Mouse (Mus musculus) cerebral cortex, adult 2 months (tissue): ENCODE results near the gene Gkap1.

ENCODE experiments used
- WGBS: fragments of 180-500 bp; shearing (Covaris S2); methylation state at CpG from one replicate; pipeline ENCODE4 v1.1.7; 2018; 5-methylcytosine and 5-hydroxymethylcytosine counted together

Gene Gkap1

DNA sequence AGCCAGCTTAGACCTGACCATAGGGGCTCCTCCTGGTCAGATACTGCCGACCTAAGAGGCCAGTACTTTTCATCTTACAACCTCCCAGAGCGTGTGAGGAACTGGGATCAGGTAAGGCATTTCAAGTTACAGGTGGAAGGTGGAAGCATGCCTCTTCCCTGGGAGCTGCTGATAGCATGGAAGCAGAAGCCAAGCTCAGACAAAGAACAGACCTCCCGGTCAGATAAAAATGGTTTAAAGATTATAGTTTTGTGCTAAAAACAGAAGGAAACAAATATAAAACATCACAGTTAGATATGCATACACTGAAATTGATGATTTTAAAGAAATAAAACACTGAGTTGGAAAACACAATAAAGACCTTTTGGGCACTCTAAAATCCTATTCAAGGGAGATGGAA lies 8.6 kb downstream of the Gkap1 start:
- WGBS, result 89% methylated on average over 3 of the region's 3 CpGs

GRCm38 (mm10) chr13:58263546-58263945 lies 12.0 kb downstream of the Gkap1 start:
- WGBS, result 90% methylated on average over 8 of the region's 8 CpGs

DNA sequence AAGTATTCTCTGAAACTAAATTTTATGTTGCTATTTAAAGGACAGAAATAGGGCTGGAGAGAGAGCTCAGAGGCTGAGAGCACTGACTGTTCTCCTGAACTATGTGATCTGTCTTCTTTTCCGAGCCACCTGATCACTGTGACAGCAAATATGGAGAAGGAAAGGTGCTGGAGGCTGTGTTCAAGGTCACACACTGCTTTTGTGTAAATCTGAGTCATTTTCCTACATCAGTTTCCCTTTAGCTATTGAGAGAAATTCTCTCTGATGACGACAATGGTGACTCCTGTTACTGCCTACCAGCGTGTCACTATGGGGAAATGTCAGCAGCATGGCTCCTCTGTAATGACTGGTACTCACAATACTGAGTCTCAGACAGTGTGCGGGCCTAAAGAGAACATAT lies 13.8 kb downstream of the Gkap1 start:
- WGBS, result 87% methylated on average over 4 of the region's 4 CpGs

DNA sequence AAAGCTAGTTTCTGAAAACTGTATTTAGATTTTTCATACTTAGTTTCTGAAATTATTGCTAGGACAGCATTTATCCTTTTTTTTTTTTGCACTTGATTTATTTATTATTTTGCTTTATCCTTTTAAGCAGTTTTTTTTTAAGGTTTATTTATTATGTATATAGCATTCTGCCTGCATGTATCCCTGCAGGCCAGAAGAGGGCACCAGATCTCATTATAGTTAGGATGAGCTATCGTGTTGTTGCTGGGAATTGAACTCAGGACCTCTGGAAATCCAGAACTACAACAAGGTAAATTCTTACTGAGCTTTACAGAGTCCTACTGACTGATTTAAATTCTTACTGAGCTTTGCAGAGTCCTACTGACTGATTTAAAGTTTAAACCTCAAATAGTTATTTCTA lies 22.2 kb downstream of the Gkap1 start:
- 94% methylated on average over 1 of the region's 1 CpGs for WGBS

DNA sequence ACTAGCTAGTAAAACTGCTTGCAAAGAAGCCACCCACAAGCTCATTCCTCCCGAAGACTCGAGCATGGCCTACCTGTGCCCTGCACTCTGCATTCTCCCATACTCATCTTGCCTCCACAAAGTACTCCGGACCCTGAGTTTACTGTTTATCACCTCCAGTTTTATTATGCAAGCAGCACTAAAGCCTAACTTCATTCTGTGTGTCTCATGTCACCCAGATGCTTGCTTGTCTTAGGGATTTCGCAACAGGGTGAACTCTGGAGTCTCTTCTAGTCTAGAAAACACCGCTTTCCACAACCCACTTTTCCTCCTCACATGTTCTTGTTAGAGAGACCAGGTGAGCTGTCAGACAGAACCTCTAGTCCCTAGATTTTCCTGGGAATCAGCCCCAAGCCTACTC lies 26.5 kb downstream of the Gkap1 start:
- WGBS, result 98% methylated on average over 5 of the region's 5 CpGs

DNA sequence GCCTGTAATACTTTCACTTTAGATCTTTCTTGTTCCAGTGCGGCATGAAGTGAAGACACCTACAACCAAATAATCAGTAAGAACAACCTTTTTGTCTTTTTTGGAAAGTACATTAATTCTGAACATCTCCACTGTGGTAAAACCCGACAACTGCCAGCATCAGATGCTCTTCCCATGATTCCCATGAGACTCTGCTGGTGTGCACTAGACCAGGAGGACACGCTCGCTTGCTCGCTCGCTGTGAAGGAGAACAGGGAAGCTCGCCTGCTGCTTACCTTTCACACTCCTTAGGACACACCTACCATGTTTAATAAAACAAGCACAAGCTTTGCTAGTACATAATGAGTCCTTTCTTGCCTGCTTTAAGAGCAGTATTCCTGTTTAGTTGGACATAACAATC lies 39.0 kb downstream of the Gkap1 start:
- WGBS, result 96% methylated on average over 7 of the region's 7 CpGs

GRCm38 (mm10) chr13:58232611-58233010 lies 42.9 kb downstream of the Gkap1 start:
- 52% methylated on average over 5 of the region's 5 CpGs for WGBS

DNA sequence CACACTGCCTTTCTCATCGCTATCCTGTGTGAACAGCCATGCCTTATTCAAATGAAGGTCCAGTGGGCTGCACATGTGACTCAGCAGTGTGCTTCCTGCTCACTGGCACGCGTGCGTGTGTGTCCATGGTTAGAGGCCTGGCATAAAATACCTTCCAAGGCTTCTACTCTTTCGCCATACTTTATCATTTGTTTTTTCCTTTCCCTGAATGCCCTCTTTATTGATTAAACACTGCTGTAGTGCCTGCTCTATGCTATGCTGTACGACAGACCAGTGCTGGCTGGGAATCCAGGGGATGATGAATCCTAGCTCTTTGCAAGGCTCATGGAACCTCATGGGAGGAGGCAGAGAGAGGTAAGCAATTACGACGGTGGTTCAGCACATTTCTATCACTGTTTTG lies 43.4 kb downstream of the Gkap1 start:
- 87% methylated on average over 8 of the region's 8 CpGs for WGBS

DNA sequence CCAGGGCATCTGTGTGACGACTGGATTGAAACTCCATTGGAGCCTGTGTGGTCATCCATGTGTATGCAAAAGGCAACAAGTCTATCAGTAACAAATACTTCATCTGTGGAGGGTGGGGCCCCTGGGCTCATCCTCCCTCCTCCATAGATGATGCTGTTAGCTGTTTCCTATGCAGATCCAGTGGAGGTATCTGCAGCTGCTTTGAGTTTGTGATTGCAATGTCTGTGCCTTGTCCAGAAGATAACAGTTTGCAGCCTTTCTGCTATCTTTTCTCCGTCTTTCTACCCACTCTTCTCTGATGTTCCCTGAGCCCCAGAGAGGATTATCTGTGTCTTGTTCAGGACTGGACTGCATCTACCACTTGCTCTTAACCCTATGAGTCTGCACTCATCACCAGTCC lies 46.9 kb downstream of the Gkap1 start:
- 89% methylated on average over 2 of the region's 2 CpGs for WGBS

DNA sequence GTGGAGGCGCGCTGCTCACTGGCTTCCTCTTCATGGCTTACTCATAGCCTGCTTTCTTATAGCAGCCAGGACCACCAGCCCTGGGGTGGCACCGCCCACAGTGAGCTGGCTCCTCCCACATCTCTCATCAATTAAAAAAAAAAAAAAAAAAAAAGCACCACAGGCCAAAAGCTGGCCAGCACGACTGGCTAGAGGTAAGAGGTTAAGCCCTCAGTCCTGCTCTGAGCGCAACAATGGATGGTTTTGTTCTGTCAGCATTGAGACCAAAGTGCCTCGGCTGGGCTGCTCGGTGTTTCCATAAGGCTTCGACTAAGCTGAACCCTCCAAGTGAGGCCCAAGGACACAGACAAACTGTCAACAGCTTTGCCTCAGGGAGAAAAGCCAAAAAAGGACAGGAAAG lies 49.8 kb downstream of the Gkap1 start:
- WGBS, result 71% methylated on average over 8 of the region's 8 CpGs

- WGBS, result 56% methylated on average over 3 of the region's 3 CpGs
These were observed 55.3 kb downstream of the Gkap1 start for GRCm38 (mm10) chr13:58220206-58220605.

DNA sequence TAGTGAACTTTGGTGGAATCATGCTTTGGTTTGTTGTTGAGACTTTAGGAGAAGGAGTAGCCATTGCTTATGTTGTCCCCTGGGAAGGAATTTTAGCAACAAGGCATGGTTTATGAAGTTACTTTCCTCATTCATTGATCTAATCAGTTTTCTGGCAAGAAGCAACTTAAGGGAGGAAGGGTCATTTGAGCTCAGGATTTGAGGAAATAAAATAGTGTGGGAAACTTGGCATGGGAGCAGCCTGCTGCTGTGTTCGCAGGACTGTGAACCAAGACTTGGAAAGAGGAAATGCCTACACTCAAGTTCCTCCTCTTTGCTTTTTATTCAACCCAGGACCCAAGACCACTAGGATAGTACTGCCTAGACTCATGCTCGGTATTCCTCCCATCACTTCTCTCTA lies 58.0 kb downstream of the Gkap1 start:
- 89% methylated on average over 2 of the region's 2 CpGs for WGBS

GRCm38 (mm10) chr13:58216395-58216794 lies 59.1 kb downstream of the Gkap1 start:
- 70% methylated on average over 9 of the region's 9 CpGs for WGBS

GRCm38 (mm10) chr13:58215592-58216341 lies 59.7 kb downstream of the Gkap1 start, which contains the start of gene Ubqln1:
TSS of gene Ubqln1 (minus strand) at chr13:58215653.
- under 1% methylated on average over 62 of the region's 62 CpGs for WGBS

GRCm38 (mm10) chr13:58215253-58215591 lies 60.3 kb downstream of the Gkap1 start:
- under 1% methylated on average over 48 of the region's 48 CpGs for WGBS

DNA sequence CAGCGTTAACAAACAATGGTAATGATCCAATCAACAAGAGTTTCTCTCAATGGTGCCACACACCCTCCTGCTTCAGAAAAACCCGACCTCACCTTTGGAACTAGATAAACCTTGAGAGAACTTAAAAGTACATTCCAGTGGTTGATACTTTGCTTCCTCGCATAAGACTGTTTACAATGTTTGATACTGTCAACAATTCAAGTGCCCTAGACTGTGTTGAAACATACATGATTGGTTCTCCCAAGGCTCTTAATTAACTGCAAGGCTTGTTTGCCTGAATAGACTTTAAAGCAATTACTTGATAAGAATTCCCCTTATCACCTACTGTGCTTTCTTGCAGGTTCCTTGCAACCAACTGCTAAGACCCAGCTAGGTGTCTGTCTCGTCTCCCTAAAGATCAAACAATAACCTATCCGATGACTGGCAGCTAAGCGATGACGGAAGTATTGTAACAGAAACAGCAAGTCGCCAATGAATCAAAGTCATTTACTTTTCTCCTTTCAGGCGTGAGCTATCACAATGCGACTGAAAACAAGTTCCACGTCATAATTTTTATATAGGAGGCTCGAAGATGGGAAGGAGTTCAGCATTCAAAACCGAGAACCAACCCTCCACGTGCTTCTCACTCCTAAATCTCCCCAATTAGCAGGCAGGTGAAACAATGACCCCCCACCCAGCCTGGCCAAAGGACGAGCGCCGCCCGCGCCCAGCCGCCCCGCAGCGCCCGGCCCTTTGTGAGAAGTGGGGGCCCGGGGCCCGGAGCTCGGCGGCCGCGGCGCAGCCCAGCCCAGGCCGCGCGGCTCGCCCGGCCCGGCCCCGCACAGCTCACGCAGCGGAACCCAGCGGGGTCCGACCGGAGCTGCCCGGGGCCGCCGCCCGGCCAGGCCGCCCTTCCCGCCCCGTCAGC lies 60.9 kb downstream of the Gkap1 start:
- WGBS, result 1% methylated on average over 49 of the region's 49 CpGs

DNA sequence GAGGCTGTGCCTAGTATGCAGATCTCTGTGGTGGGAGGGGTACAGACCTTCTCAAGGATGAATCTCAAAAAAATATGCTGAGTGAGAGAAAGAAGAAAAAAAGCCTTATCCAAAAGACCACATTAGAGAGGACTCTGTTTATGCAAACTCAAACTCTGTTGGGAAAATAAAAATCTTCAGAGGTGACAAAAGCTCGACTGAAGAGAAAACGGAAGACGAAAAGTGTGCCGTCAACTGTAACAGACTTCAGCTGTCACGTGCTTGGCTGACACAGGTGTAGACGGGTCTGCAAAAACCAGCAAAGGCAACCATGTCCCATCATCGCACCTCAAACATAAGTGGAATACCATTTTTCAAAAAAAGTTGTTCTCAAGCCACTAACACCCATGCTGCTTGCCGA lies 61.7 kb downstream of the Gkap1 start:
- WGBS, result 34% methylated on average over 8 of the region's 8 CpGs

GRCm38 (mm10) chr13:58212530-58212929 lies 63.0 kb downstream of the Gkap1 start:
- WGBS, result 62% methylated on average over 2 of the region's 2 CpGs

GRCm38 (mm10) chr13:58210441-58210840 lies 65.1 kb downstream of the Gkap1 start:
- WGBS, result 30% methylated on average over 5 of the region's 5 CpGs

- WGBS, result 91% methylated on average over 4 of the region's 4 CpGs
These were observed 69.4 kb downstream of the Gkap1 start for GRCm38 (mm10) chr13:58206084-58206483.

DNA sequence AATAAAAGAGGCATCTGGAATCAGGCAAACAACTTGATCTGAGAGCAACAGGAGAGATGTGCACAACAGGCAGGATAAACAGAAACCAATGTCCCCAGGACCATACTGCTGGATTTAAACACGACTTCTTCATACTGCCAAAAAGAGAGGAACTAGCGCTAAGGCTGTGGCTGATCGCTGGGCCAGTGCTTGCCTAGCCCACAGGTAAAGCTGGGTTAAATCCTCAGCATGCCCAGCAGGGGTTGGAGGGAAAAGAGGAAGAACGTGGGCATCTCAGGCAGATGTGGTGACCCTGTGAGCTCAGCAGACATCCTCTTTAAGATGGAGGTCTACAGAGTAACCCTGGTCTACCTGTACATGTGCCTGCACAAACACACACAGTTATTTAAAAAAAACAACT lies 70.5 kb downstream of the Gkap1 start:
- WGBS, result 62% methylated on average over 4 of the region's 4 CpGs

- 97% methylated on average over 3 of the region's 3 CpGs for WGBS
These were observed 71.3 kb downstream of the Gkap1 start for GRCm38 (mm10) chr13:58204202-58204601.

GRCm38 (mm10) chr13:58202903-58203302 lies 72.6 kb downstream of the Gkap1 start:
- 40% methylated on average over 1 of the region's 1 CpGs for WGBS
